Mouse (Mus musculus) embryonic facial prominence, embryonic 12.5 days (tissue): ENCODE results near the gene Gnl2. TPM values are rescaled to one million over a fixed set of nuclear protein-coding genes. Genes with fewer than 3 reads are reported as not detected.

Experiments used
- ATAC-seq: fragments of 200-750 bp; cut with Nextera tagmentation; 2 replicates; pipeline ENCODE4 v1.8.0; 2017; ENCODE audit not compliant: insufficient number of reproducible peaks, insufficient read depth, low FRiP score, low TSS enrichment
- H3K27ac ChIP-seq: fragments of 300-500 bp; sonication (generic); 2 replicates; pipeline ENCODE4 v1.5.1; 2016; ENCODE audit warnings: mild to moderate bottlenecking
- H3K27me3 ChIP-seq: fragments of 300-500 bp; sonication (generic); 2 replicates; pipeline ENCODE4 v1.6.1; 2016; ENCODE audit warnings: mild to moderate bottlenecking, moderate library complexity
- H3K36me3 ChIP-seq: fragments of 300-500 bp; sonication (generic); 2 replicates; pipeline ENCODE4 v1.6.1; 2016; ENCODE audit warnings: mild to moderate bottlenecking
- H3K4me1 ChIP-seq: fragments of 300-500 bp; sonication (generic); 2 replicates; pipeline ENCODE4 v1.6.1; 2016
- H3K4me2 ChIP-seq: fragments of 300-500 bp; sonication (generic); replicated peaks from 2 replicates; pipeline ENCODE4 v1.6.1; 2016; ENCODE audit warnings: mild to moderate bottlenecking, moderate library complexity
- H3K4me3 ChIP-seq: fragments of 300-500 bp; sonication (generic); 2 replicates; pipeline ENCODE4 v1.5.1; 2016; ENCODE audit warnings: mild to moderate bottlenecking
- H3K9ac ChIP-seq: fragments of 300-500 bp; sonication (generic); 2 replicates; pipeline ENCODE4 v1.6.1; 2016; ENCODE audit warnings: mild to moderate bottlenecking, moderate library complexity
- H3K9me3 ChIP-seq: fragments of 300-500 bp; sonication (generic); 2 replicates; pipeline ENCODE4 v1.6.1; 2016; ENCODE audit warnings: mild to moderate bottlenecking, moderate library complexity
- WGBS: fragments of 180-500 bp; shearing (Covaris S2); methylation state at CpG from one replicate; pipeline ENCODE4 v1.1.7; 2016; 5-methylcytosine and 5-hydroxymethylcytosine counted together
- polyA plus RNA-seq: library from polyadenylated mRNA; unstranded; fragments of >200 nt; fragmentation: Nextera tagmentation; extraction: Ambion mirVana; gene quantifications from 2 replicates; pipeline ENCODE4 v1.2.1, GENCODE M21; 2016

Gnl2 gene
- polyA plus RNA-seq, 1 experiment from 2014 or later: 101 TPM

DNA sequence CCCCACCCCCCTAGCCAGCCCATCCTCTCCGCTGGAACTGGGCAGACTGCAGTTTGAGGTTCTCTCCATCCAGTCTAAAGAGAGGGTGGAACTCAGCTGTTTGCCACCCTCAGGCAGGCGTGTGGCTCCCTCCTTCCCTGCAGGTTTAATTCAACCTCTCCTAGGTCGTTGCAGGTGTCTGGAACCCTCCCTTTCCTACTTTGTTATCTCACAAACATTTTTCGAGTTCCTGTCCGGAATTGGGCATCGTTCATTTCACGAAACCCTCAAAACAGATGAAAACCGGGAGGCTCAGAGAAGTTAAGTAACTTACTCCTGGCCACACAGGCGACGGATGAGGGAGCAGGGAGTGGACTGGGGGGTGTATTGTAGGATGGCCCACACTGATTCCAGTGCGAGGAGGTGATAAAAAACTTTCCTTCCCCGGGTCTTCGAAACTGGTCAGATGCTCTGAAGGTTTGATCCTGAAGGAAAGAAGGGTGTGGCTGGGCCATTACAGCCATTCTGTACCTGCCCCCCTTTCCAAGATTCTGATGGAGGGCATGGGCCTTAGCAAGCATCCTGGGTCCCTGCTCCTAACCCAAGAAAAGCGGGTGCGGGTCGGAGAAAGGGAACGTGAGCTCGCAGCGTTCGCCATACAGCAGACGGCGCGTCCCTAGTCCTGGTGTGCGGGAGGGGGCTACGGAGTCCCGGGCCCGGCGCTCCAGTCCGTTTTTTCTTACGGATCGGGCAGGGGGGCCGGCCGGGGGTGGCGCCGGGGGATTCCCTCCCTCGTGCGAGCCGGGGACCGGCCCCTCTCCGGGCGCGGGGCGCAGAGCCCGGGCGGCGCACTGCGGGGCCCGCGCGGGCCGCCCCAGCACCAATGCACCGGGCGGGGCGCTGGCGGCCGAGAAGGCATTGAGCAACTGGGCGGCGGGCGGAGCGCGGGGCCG is 30.4 kb upstream of the Gnl2 start, which contains the start of gene Rspo1:
Gene Rspo1, plus strand, starts transcription at position 760 of the 932 bp plus-strand sequence.
- peak; percentile 23; the same call in 1 of the 2 replicates for ATAC-seq
- H3K9me3 ChIP-seq: no peaks in the 10 kb centered on the region
- no peak within 1 kb of the TSS for H3K27ac ChIP-seq
- peak within 1 kb of the TSS; percentile 74 for H3K4me2 ChIP-seq
- peaks cover 52% of the 10 kb centered on the region for H3K4me1 ChIP-seq
- WGBS: 1% methylated on average over 37 of the region's 62 CpGs
- peaks cover 92% of the 10 kb centered on the region for H3K27me3 ChIP-seq
- peak within 1 kb of the TSS; percentile 54 for H3K9ac ChIP-seq
- H3K36me3 ChIP-seq: no peaks in the 10 kb centered on the region
- peak within 1 kb of the TSS; percentile 51 for H3K4me3 ChIP-seq

DNA sequence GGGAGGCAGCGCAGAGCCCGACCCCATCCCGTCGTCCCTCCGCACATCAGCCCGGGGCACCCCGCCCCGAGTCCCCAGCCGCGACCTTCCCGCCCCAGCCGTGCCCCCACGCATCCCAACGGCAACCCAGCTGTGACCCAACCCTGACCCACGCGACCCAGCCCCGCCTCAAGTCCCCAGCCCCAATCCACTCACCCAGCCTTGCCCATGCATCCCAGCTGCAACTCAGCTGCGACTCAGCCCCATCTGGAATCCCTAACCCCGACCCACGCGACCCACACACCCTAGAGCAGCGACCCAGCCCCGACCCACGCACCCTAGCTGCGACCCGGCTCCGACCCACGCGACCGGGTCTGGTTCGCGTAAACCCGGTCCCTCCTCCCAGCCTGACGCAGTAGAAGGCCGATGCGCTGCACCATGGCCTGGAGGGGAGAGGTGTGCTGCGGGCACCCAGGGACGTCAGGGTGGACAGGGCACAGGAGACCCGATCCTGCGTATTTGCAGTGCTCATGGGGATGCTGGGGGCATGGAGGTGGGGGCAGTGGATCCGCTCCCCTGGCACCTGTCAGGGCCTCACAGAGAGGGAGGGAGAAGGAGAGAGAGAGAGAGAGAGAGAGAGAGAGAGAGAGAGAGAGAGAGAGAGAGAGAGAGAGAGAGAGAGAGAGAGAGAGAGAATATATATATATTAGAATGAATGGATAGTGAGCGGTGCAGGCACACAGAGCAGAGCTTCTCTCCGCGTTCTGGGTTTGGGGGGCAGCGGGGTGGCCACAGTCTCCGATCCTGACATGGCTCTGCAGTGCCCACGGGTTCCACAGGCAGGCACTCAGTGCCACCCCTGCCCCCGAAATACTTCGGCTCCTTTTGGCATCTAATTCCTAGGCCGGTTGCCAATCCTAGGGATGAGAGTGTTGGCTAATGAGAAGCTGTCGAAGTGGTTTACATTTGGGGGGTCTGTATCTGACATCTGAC is 29.4 kb upstream of the Gnl2 start:
- H3K36me3 ChIP-seq: no peaks in the 10 kb centered on the region
- H3K4me3 ChIP-seq: peak overlapping the region; percentile 51
- WGBS: 3% methylated on average over 51 of the region's 51 CpGs
- peak overlapping the region; percentile 74 for H3K4me2 ChIP-seq
- ATAC-seq: no peak
- no peaks in the 10 kb centered on the region for H3K9me3 ChIP-seq
- H3K4me1 ChIP-seq: peaks cover 52% of the 10 kb centered on the region
- no peak overlapping the region for H3K27ac ChIP-seq
- H3K27me3 ChIP-seq: peaks cover 94% of the 10 kb centered on the region
- H3K9ac ChIP-seq: peak overlapping the region; percentile 54

DNA sequence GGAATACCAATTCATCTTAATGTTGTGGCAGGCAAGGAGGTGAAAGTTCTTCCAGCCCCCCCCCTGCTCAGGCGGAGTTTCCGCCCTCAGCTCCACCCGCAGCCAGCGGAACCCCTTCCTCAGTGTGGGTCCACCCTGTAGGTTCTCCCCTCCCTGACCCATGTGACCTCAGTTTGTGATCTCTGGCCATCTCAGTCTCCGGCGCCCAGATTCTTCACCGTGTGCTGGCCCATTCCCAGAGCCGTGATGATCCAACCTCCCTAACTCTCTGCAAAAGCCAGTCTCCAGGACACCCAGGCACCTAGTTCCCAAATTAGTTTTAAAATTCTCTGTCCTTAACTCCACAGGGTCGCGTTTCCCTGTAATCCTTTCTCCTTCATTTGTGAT is 28.7 kb upstream of the Gnl2 start:
- no peak for ATAC-seq
- peak overlapping the region; percentile 74 for H3K4me2 ChIP-seq
- no peak overlapping the region for H3K9ac ChIP-seq

DNA sequence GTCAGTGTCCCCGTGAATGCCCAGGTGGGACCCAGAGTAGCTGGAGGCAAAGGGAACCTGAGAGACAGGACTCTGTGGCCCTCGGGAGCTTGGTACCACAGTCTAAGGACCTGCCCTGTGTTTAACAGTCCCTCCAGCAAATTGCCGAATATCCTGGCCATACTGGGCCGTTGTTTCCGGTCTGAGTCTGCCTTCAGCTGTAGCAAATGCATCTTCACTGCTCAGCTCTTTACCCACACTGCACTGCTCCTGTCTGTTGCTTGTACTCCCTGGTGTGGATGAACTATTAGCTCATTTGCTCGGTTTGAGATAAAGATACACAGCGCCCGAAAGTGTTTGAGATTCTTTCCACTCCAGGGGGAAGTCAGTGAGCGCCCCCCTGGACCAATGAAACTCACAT is 28.0 kb upstream of the Gnl2 start:
- 12% methylated on average over 9 of the region's 9 CpGs for WGBS
- peaks cover 52% of the 10 kb centered on the region for H3K4me1 ChIP-seq
- no peak overlapping the region for H3K4me3 ChIP-seq
- 0 out of 2 replicates have a peak overlapping the region, but pooled peaks have one; percentile 1 for H3K4me2 ChIP-seq
- ATAC-seq: no peak
- H3K27ac ChIP-seq: no peak overlapping the region
- H3K9ac ChIP-seq: no peak overlapping the region
- H3K9me3 ChIP-seq: no peaks in the 10 kb centered on the region
- H3K27me3 ChIP-seq: peaks cover 82% of the 10 kb centered on the region
- no peaks in the 10 kb centered on the region for H3K36me3 ChIP-seq

More for the DNA sequence above, 28.7 kb upstream of the Gnl2 start:
- H3K36me3 ChIP-seq: no peaks in the 10 kb centered on the region
- H3K27ac ChIP-seq: no peak overlapping the region
- peaks cover 52% of the 10 kb centered on the region for H3K4me1 ChIP-seq
- WGBS: 7% methylated on average over 10 of the region's 10 CpGs
- peaks cover 89% of the 10 kb centered on the region for H3K27me3 ChIP-seq
- H3K4me3 ChIP-seq: peak overlapping the region; percentile 51
- no peaks in the 10 kb centered on the region for H3K9me3 ChIP-seq

DNA sequence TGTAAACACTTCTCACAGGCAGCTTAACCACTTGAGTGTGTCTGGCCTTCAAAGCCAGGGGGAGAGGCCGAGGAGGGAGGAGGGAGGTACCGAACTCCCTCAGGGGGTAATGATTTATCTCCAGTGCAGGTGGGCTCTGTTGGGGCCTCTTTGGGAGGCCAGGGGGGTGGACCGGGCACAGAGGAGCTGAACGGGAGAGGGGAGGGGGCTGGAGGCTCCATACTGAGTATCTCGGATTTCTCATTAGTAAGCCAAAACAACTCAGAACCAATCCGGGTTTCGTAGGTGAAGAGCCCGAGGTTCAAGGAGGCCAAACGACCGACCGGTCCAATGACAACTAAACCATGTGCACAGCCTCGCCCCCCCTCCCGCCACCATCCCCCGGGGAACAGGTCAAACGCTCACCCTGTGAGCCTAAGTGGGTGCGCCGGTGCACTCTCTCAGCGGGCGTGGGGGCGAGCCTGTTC is 26.6 kb upstream of the Gnl2 start:
- no peaks in the 10 kb centered on the region for H3K36me3 ChIP-seq
- H3K9me3 ChIP-seq: no peaks in the 10 kb centered on the region
- peak overlapping the region; percentile 4; the same call in 1 of the 2 replicates for H3K4me3 ChIP-seq
- WGBS: 1% methylated on average over 20 of the region's 20 CpGs
- no peak overlapping the region; the same call in 1 of the 2 replicates for H3K9ac ChIP-seq
- peaks cover 68% of the 10 kb centered on the region for H3K27me3 ChIP-seq
- H3K27ac ChIP-seq: no peak overlapping the region
- peaks cover 51% of the 10 kb centered on the region for H3K4me1 ChIP-seq
- H3K4me2 ChIP-seq: peak overlapping the region; percentile 47
- ATAC-seq: 0 out of 2 replicates have a peak, but pooled peaks have one; percentile 20

DNA sequence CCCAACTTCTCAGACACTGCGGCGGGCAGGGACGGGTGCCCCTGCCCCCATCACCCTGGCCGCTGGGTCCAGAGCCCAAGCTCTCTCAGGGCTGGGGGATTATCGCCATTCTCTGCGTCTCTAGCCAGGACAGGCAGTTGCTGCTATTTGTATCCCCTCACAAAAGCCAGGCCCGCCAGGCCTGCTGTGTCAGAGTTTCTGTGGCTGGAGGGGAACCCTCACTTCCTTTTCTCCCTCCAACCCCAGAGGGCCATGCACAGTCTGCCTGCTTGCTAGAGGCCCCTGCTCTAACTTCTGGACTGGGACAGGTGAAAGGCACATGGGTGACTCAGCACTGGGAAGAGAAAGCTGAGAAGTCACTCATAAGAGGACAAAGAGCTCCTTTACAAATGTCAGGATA is 26.1 kb upstream of the Gnl2 start:
- Histone ChIP-seq H3K27ac (no peak overlapping the region), H3K9me3 (no peaks in the 10 kb centered on the region), H3K9ac (no peak overlapping the region; the same call in 1 of the 2 replicates), H3K36me3 (no peaks in the 10 kb centered on the region), H3K4me1 (peaks cover 47% of the 10 kb centered on the region), H3K4me2 (peak overlapping the region; percentile 47), H3K27me3 (peaks cover 63% of the 10 kb centered on the region), H3K4me3 (peak overlapping the region; percentile 4; the same call in 1 of the 2 replicates)
- ATAC-seq: no peak
- 3% methylated on average over 7 of the region's 7 CpGs for WGBS

DNA sequence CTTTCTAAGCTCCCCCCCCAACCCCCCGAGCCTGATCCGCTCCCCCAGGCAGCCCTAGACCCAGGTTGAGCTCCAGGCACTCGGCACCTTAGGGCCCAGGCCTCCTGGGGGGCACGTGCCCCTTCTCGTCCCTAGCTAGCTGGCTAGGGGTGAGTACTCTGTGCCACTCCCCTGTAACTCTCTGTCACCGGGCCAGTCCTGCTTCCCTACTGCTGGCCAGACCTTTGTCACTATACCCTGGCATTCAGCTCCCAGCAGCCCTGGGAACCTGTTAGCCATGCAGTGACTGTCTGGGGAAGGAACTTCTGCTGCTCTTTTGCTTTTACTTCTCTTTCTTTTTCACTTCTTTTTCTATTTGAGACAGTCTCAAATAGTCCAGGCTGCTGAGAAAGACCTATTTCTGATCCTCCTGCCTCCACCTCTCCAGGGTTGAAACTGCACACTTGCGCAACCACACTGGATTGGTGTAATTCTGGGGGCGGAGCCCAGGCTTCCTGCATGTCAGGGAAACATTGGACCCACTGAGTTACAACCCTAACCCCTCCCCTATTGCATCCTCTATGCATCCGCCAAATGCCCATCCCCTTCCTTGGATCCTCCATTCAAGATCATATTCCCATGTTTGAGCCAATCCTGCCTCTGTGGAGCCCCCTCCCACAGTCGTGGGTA is 18.8 kb upstream of the Gnl2 start:
- no peak for ATAC-seq
- H3K27ac ChIP-seq: no peak overlapping the region
- no peak overlapping the region for H3K9ac ChIP-seq
- H3K4me3 ChIP-seq: no peak overlapping the region
- no peaks in the 10 kb centered on the region for H3K4me1 ChIP-seq
- no peaks in the 10 kb centered on the region for H3K36me3 ChIP-seq
- no peaks in the 10 kb centered on the region for H3K9me3 ChIP-seq
- 78% methylated on average over 10 of the region's 10 CpGs for WGBS
- no peaks in the 10 kb centered on the region; the same call in 1 of the 2 replicates for H3K27me3 ChIP-seq
- no peak overlapping the region for H3K4me2 ChIP-seq

DNA sequence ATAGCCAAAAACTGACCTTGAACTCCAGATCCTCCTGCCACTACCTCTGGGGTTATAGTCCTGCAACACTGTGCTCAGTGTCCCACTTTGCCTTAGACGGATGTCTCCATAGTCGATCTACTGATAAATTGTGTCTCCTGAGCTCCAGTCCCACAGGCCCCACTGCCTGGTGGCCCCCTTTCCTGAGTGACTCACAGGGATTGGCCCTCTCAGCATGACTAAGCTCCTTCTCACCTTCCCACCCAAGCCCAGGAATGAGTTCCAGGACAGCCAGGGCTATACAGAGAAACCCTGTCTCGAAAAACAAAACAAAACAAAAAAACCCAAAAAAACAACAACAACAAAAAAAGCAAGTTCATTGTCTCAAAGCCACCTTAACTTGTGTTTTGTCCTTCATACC is 16.8 kb upstream of the Gnl2 start:
- Histone ChIP-seq H3K36me3 (no peaks in the 10 kb centered on the region), H3K4me3 (no peak overlapping the region), H3K4me1 (no peaks in the 10 kb centered on the region), H3K9ac (no peak overlapping the region), H3K27ac (no peak overlapping the region), H3K4me2 (no peak overlapping the region), H3K27me3 (no peaks in the 10 kb centered on the region; the same call in 1 of the 2 replicates), H3K9me3 (no peaks in the 10 kb centered on the region)
- ATAC-seq: no peak
- 89% methylated on average over 3 of the region's 3 CpGs for WGBS

DNA sequence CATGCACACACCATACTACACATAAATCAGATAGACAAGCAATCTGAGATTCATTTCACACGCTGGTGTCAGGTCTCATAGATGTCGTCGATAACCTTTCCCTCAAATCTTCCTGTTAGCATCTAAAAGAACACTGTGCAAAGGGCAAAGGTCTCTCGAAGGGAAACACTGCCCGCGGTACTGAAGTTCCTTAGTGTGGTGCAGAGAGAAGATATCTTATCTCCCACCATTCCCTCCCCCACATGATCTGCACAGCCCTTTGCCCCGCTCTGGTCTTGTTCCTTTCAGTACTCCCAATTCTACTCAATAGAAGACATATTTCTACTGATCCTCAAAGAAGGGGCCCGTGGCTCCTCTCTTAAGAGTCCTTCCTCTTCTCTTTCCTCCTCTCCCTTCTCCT is 13.4 kb upstream of the Gnl2 start:
- Histone ChIP-seq H3K9me3 (no peaks in the 10 kb centered on the region), H3K9ac (no peak overlapping the region), H3K27me3 (peaks cover 33% of the 10 kb centered on the region), H3K4me2 (no peak overlapping the region), H3K27ac (no peak overlapping the region), H3K36me3 (no peaks in the 10 kb centered on the region), H3K4me3 (no peak overlapping the region), H3K4me1 (no peaks in the 10 kb centered on the region)
- 68% methylated on average over 8 of the region's 8 CpGs for WGBS
- no peak for ATAC-seq

DNA sequence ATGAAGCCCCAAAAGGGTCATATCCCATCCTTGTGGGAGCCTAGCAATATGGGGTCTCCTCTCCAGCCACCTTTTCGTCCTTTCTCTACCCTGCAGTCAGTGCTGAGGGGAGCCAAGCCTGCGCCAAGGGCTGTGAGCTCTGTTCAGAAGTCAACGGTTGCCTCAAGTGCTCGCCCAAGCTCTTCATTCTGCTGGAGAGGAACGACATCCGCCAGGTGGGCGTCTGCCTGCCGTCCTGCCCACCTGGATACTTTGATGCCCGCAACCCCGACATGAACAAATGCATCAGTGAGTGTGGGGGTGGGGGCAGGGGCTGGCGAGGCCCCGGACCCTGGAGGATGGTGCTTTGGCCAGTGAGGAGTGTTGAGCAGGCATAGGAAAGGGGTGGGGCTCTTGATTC is 11.5 kb upstream of the Gnl2 start:
- H3K27me3 ChIP-seq: peaks cover 47% of the 10 kb centered on the region

DNA sequence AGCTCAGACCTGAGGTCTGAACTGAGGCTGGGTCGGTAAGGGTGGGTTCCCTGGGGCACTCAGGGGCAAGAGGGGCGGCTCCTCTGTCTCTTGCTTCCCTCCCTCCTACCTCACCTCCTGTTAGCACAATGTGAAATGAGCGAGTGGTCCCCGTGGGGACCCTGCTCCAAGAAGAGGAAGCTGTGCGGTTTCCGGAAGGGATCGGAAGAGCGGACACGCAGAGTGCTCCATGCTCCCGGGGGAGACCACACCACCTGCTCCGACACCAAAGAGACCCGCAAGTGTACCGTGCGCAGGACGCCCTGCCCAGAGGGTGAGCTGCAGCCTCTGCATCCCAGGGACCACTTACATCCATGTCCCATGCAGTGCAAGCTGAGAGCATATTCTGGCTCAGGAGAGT is 8.9 kb upstream of the Gnl2 start:
- WGBS: 43% methylated on average over 15 of the region's 15 CpGs
- no peak for ATAC-seq
- peaks cover 47% of the 10 kb centered on the region for H3K27me3 ChIP-seq
- no peak overlapping the region for H3K9ac ChIP-seq
- H3K9me3 ChIP-seq: no peaks in the 10 kb centered on the region
- H3K27ac ChIP-seq: no peak overlapping the region
- H3K4me3 ChIP-seq: no peak overlapping the region
- no peaks in the 10 kb centered on the region for H3K4me1 ChIP-seq
- H3K4me2 ChIP-seq: no peak overlapping the region
- no peaks in the 10 kb centered on the region for H3K36me3 ChIP-seq

More for the DNA sequence above, 11.5 kb upstream of the Gnl2 start:
- no peaks in the 10 kb centered on the region for H3K9me3 ChIP-seq
- 58% methylated on average over 12 of the region's 12 CpGs for WGBS
- no peak overlapping the region for H3K4me2 ChIP-seq
- no peaks in the 10 kb centered on the region for H3K4me1 ChIP-seq
- no peak overlapping the region for H3K27ac ChIP-seq
- no peak overlapping the region for H3K4me3 ChIP-seq
- no peak for ATAC-seq
- no peak overlapping the region for H3K9ac ChIP-seq
- H3K36me3 ChIP-seq: no peaks in the 10 kb centered on the region
